Mouse (Mus musculus) intestine, postnatal 0 days (tissue): ENCODE data around the gene 1700028P14Rik. TPM values are rescaled to one million over a fixed set of nuclear protein-coding genes. Genes with fewer than 3 reads are reported as not detected.

Experiments used
- ATAC-seq: fragments of 200-750 bp; cut with Nextera tagmentation; 2 replicates; pipeline ENCODE4 v1.8.0; 2017; ENCODE audit warnings: mild to moderate bottlenecking, moderate TSS enrichment, moderate library complexity
- H3K27ac ChIP-seq: fragments of 300-500 bp; sonication (generic); 2 replicates; pipeline ENCODE4 v1.5.1; 2014; ENCODE audit warnings: mild to moderate bottlenecking, low read depth, low read length, moderate library complexity
- H3K27me3 ChIP-seq: fragments of 300-500 bp; sonication (generic); replicated peaks from 2 replicates; pipeline ENCODE4 v1.6.1; 2014; ENCODE audit warnings: low read length, mixed read lengths; ENCODE audit not compliant: control insufficient read depth, insufficient read depth
- H3K36me3 ChIP-seq: fragments of 300-500 bp; sonication (generic); 2 replicates; pipeline ENCODE4 v1.6.1; 2014; ENCODE audit warnings: mild to moderate bottlenecking, moderate library complexity; ENCODE audit not compliant: control insufficient read depth, insufficient read depth
- H3K4me1 ChIP-seq: fragments of 300-500 bp; sonication (generic); replicated peaks from 2 replicates; pipeline ENCODE4 v1.6.1; 2014; ENCODE audit warnings: antibody characterized with exemption, low read length, mixed read lengths; ENCODE audit not compliant: control insufficient read depth, insufficient read depth
- H3K4me2 ChIP-seq: fragments of 300-500 bp; sonication (generic); replicated peaks from 2 replicates; pipeline ENCODE4 v1.6.1; 2014; ENCODE audit warnings: low read depth, mild to moderate bottlenecking, moderate library complexity
- H3K4me3 ChIP-seq: fragments of 300-500 bp; sonication (generic); 2 replicates; pipeline ENCODE4 v1.5.1; 2014; ENCODE audit warnings: low read depth, low read length
- H3K9ac ChIP-seq: fragments of 300-500 bp; sonication (generic); 2 replicates; pipeline ENCODE4 v1.6.1; 2014; ENCODE audit warnings: mild to moderate bottlenecking, low read depth, low read length
- H3K9me3 ChIP-seq: fragments of 300-500 bp; sonication (generic); 2 replicates; pipeline ENCODE4 v1.6.1; 2016; ENCODE audit warnings: mixed run types; ENCODE audit not compliant: control insufficient read depth
- CTCF ChIP-seq: sonication (generic); IDR thresholded peaks from 2 replicates; pipeline ENCODE4 v1.5.1; 2016; ENCODE audit warnings: low read depth, mild to moderate bottlenecking, control low read depth, antibody characterized with exemption, moderate library complexity
- WGBS: fragments of 180-500 bp; shearing (Covaris S2); extraction: QIAGEN DNeasy Blood & Tissue Kit; methylation state at CpG from one replicate; pipeline ENCODE4 v1.1.7; 2014; 5-methylcytosine and 5-hydroxymethylcytosine counted together
- polyA plus RNA-seq: library from polyadenylated mRNA; unstranded; fragments of >200 nt; fragmentation: Nextera tagmentation; extraction: Ambion mirVana; gene quantifications from 2 replicates; pipeline ENCODE4 v1.2.1, GENCODE M21; 2015

1700028P14Rik gene
- polyA plus RNA-seq, 1 experiment from 2014 or later: 0.66 TPM

DNA sequence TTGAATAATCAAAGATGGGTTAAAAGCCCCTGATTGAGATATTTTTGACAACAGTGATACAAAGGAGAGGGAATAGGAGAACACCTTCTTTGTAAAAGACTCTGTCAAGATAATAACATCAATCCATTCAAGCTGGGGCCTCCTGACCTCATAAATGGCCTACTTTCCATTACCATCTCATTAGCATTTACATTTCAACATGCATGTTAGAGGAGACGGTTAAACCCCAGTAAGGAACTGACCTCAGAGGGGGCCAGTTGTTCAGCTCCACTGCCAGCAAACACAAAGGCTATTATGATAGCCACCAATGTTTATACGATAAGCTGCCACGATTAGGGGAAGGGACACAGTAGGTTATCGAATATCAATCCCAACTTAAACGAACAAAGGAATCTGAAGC lies 15.8 kb downstream of the 1700028P14Rik start:
- no peak for ATAC-seq
- no peaks in the 10 kb centered on the region for H3K4me1 ChIP-seq
- H3K9ac ChIP-seq: no peak overlapping the region
- 78% methylated on average over 5 of the region's 5 CpGs for WGBS
- no peak overlapping the region for H3K4me2 ChIP-seq
- H3K4me3 ChIP-seq: no peak overlapping the region
- TF ChIP-seq CTCF: no peak
- H3K27ac ChIP-seq: no peak overlapping the region
- H3K9me3 ChIP-seq: no peaks in the 10 kb centered on the region
- no peaks in the 10 kb centered on the region for H3K36me3 ChIP-seq
- H3K27me3 ChIP-seq: no peaks in the 10 kb centered on the region

GRCm38 (mm10) chr19:23631611-23632492 lies 20.8 kb downstream of the 1700028P14Rik start:
- no peak overlapping the region for H3K4me3 ChIP-seq
- no peak overlapping the region for H3K9ac ChIP-seq
- ATAC-seq: no peak
- no peaks in the 10 kb centered on the region for H3K27me3 ChIP-seq
- no peaks in the 10 kb centered on the region for H3K9me3 ChIP-seq
- TF ChIP-seq CTCF: no peak
- H3K27ac ChIP-seq: no peak overlapping the region
- H3K36me3 ChIP-seq: no peaks in the 10 kb centered on the region
- no peaks in the 10 kb centered on the region for H3K4me1 ChIP-seq
- 77% methylated on average over 11 of the region's 11 CpGs for WGBS
- H3K4me2 ChIP-seq: no peak overlapping the region

DNA sequence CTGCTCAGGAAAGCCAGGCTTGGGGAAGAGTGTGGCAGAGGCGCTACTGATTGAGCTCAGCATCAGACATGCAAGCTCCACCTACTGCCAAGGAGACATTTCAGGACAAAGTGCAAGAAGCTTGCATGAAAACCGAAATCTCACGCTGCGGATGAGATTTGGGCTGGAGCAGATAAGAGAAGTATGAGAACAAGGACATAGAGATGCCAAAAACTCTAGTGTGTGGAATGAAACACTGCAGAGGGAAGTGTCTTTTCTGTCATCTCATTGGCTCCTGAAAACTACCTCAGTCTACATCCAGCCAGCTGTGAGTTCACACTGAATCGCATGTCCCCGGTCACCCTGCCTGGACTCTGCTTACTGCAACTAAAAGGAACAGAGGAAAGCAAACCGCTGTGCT lies 38.3 kb downstream of the 1700028P14Rik start:
- Histone ChIP-seq H3K4me3 (no peak overlapping the region), H3K9me3 (no peaks in the 10 kb centered on the region), H3K4me1 (no peaks in the 10 kb centered on the region), H3K9ac (no peak overlapping the region), H3K27me3 (no peaks in the 10 kb centered on the region), H3K27ac (no peak overlapping the region), H3K4me2 (no peak overlapping the region), H3K36me3 (no peaks in the 10 kb centered on the region)
- WGBS: 61% methylated on average over 7 of the region's 7 CpGs
- peak; percentile 22 for TF ChIP-seq CTCF
- ATAC-seq: no peak

GRCm38 (mm10) chr19:23609724-23610123 lies 42.9 kb downstream of the 1700028P14Rik start:
- Histone ChIP-seq H3K27ac (no peak overlapping the region), H3K4me1 (no peaks in the 10 kb centered on the region), H3K27me3 (no peaks in the 10 kb centered on the region), H3K9me3 (no peaks in the 10 kb centered on the region), H3K9ac (no peak overlapping the region), H3K36me3 (no peaks in the 10 kb centered on the region), H3K4me2 (no peak overlapping the region), H3K4me3 (no peak overlapping the region)
- no peak for ATAC-seq
- 61% methylated on average over 4 of the region's 4 CpGs for WGBS
- no peak for TF ChIP-seq CTCF

DNA sequence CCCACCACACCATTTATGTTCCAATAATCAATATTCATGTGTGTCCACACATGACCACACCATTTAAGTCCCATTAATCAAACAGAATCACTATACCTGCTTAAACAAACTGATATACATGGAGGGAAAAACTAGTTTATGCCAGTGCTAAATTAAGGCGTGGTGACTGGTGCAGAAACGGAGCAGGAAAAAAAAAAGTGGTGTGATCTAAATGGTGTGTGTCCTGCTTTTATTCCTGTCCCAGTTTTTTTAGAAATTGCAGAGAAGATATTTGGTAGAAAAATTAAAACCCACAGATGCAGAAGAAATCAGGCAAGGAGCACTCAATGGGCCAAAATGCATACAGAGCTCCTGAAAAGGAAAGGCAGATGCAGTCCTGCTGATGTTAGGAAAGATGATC lies 44.7 kb downstream of the 1700028P14Rik start:
- Histone ChIP-seq H3K4me3 (no peak overlapping the region), H3K9me3 (no peaks in the 10 kb centered on the region), H3K36me3 (no peaks in the 10 kb centered on the region), H3K4me1 (no peaks in the 10 kb centered on the region), H3K9ac (no peak overlapping the region), H3K4me2 (no peak overlapping the region), H3K27me3 (no peaks in the 10 kb centered on the region), H3K27ac (no peak overlapping the region)
- ATAC-seq: no peak
- 74% methylated on average over 2 of the region's 2 CpGs for WGBS
- TF ChIP-seq CTCF: no peak

GRCm38 (mm10) chr19:23594950-23595349 lies 57.7 kb downstream of the 1700028P14Rik start:
- no peaks in the 10 kb centered on the region for H3K27me3 ChIP-seq
- H3K9me3 ChIP-seq: no peaks in the 10 kb centered on the region
- 83% methylated on average over 3 of the region's 3 CpGs for WGBS
- no peaks in the 10 kb centered on the region for H3K36me3 ChIP-seq
- ATAC-seq: no peak
- no peak overlapping the region for H3K4me2 ChIP-seq
- H3K9ac ChIP-seq: no peak overlapping the region
- H3K27ac ChIP-seq: no peak overlapping the region
- no peaks in the 10 kb centered on the region for H3K4me1 ChIP-seq
- TF ChIP-seq CTCF: no peak
- no peak overlapping the region for H3K4me3 ChIP-seq
